Mouse (Mus musculus): ENCODE measurements around the gene Aspdh.
A peak's percentile ranks its signal among the peaks of the same experiment; 100 is the strongest.

Gene Aspdh

DNA sequence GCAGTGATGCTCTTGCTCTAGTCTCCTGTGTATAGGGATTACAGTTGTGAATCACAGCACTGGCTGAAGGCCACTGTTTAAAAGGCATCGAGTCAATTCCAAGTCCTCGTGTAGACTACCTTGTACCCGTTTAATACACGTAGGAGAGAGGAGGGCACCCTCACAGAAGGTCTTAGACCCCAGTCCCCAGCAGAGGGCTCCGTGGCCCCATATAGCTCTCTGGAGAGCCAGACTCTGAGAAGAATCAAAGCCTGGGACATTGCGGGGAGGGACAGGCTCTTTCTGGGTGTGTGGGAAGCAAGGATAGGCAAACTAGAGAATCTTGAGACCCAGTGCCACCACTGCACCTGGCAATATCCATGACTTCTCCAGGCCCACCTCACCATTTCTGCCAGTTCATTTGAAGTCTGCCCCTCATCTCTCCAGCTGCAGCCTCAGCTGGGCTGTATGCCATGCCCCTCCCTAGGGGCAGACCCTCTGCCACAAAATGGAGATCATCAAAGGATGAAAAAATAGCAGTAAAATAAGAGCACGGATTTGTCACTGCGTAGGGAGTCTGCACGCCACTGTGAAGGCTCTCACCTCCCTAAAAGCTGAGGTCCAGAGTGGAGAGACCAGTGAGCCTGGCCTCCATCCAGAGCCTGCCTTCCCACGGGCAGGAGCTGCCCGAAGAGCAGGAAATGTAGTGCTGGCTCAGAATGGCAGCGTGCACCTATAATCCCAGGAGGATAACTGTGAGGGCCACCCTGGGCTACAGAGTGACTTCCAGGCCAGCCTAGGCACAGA is 18.9 kb upstream of the Aspdh start:
- DNase-seq (ENCODE audit: low read depth, low spot score): no peak

- no peak for DNase-seq (ENCODE audit: low read depth, low spot score)
Measured at GRCm38 (mm10) chr7:44453256-44453655, 11.9 kb upstream of the Aspdh start.

- no peak for DNase-seq (ENCODE audit: low read depth, low spot score)
Measured at GRCm38 (mm10) chr7:44456302-44456701, 8.9 kb upstream of the Aspdh start.

GRCm38 (mm10) chr7:44460067-44460466 is 5.1 kb upstream of the Aspdh start:
- DNase-seq (ENCODE audit: low read depth, low spot score): no peak

DNA sequence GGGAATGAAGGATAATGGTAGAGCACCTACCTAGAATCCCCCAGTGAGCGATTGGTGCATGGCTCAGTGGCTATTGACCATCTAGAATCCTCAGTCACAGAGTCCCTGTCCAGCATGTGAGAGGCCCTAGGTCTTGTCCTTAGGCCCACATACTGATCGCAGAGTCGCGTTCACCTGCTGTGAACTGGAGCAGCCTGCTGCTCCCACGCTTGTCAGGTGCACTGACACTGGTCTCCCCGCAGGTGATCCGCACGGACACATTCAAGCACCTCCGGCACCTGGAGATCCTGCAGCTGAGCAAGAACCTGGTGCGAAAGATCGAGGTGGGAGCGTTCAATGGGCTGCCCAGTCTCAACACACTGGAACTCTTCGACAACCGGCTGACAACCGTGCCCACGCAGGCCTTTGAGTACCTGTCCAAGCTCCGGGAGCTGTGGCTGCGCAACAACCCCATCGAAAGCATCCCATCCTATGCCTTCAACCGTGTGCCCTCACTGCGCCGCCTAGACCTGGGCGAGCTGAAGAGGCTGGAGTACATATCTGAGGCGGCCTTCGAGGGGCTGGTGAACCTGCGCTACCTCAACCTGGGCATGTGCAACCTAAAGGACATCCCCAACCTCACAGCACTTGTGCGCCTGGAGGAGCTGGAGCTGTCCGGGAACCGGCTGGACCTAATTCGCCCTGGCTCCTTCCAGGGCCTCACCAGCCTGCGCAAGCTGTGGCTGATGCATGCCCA is 4.3 kb upstream of the Aspdh start:
- no peak for DNase-seq (ENCODE audit: low read depth, low spot score)

- no peak for DNase-seq (ENCODE audit: low read depth, low spot score)
Measured at GRCm38 (mm10) chr7:44461503-44462217, 3.5 kb upstream of the Aspdh start.

GRCm38 (mm10) chr7:44462218-44463055 is 2.8 kb upstream of the Aspdh start:
- peak; percentile 51 for DNase-seq (ENCODE audit: low read depth, low spot score)

DNA sequence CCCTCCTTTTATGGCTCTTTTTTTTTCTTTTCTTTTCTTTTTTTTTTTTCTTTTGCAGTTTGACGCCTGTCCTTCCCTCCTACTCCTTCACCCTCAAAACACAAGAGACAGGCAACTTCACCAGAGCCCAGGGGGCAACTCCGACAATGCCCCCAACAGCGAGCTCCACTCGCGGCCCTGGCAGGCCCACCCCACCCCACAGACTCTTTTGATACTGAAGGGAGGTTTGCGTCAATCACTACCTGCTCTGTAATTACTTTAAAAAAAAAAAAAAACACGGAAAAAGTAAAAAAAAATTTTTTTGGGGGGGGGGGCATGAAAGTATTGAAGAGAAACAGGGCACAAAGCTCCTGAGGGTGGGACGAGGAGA is 2.1 kb upstream of the Aspdh start:
- DNase-seq (ENCODE audit: low read depth, low spot score): no peak

DNA sequence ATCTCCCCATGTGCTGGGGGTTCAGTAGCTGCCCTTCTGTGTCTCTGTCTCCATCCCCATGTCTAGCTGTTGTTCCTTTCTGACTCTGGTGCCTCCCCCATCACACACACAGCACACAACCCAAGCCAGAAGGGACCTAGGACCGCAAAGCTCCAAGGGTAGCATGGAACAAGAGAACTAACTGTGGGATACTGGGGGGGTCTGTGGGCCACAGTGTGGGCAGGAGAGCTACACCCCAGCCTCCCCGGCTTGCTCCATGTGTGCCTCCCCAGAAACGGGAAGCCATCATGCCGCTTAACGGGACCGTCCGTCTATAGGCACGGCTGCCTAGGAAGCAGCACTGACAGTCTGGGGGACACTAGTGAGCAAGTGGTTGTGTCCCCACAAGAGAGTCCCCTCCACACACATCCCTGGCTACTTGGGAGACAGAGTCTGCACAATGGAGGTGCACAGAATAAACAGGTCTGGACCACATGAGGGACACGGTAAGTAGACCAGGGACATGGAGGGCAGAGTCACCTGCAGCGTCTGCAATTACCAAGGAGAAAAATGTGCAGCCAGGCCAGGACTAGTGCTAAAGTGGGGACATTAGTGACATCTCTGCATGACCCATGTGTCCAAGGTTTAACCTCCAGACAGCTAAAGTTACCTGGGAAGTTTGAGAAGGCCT is 1.5 kb upstream of the Aspdh start:
- DNase-seq (ENCODE audit: low read depth, low spot score): no peak

DNA sequence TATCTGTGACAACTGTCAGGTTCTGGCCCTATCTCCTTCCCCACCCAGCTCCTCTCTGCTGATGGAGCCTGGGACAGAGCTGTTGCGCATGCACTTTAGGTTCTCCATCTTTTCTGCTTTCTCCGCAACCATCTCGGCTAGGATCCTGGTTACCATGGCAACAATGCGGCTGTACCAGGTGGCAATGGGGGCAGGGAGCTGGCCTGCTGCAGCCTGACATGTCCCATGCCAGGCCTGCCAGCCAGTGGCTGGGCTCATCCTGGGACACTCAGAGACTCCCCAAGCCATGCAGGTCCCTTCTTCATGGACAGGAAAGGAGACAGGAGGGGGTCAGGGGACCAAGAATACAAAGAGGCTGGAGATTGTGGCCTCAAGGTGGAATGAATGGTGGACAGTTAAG is 680 bp upstream of the Aspdh start:
- DNase-seq (ENCODE audit: low read depth, low spot score): no peak

GRCm38 (mm10) chr7:44466006-44466887 is 1.1 kb downstream of the Aspdh start:
- DNase-seq (ENCODE audit: low read depth, low spot score): no peak

- DNase-seq (ENCODE audit: low read depth, low spot score): no peak
Measured at GRCm38 (mm10) chr7:44466888-44467311, 1.7 kb downstream of the Aspdh start.

DNA sequence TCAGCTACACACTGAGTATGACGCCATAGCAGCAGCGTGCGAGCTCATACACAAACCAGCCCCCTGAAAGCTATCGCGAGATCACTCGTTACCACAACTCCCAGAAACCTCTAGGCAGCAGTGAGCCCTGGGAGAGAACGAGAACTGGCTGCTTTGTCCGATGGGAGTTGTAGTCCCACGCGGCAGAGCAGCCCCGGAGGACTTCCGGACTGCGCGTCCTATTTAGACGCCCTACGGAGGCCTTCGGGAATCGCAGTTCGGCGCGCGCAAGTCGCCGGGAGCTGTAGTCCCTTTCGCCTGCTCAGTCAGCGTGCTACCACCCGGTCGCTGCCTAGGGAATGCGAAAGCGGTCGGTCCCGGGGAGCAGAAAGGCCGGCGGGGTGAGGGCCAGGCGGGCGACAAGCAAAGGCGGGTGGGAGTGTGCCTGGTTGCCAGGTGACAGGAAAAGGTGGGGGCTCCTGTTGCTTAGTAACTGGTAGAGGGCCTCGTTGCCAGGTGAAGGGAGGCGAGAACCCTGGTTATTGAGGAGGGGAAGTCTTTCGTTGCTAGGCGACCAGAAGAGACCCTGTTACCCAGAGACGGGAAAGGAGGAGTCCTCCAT is 2.7 kb downstream of the Aspdh start, which contains the start of gene Josd2:
Gene Josd2, plus strand, starts transcription at position 170 of the 601 bp plus-strand sequence.
- DNase-seq (ENCODE audit: low read depth, low spot score): peak; percentile 90

DNA sequence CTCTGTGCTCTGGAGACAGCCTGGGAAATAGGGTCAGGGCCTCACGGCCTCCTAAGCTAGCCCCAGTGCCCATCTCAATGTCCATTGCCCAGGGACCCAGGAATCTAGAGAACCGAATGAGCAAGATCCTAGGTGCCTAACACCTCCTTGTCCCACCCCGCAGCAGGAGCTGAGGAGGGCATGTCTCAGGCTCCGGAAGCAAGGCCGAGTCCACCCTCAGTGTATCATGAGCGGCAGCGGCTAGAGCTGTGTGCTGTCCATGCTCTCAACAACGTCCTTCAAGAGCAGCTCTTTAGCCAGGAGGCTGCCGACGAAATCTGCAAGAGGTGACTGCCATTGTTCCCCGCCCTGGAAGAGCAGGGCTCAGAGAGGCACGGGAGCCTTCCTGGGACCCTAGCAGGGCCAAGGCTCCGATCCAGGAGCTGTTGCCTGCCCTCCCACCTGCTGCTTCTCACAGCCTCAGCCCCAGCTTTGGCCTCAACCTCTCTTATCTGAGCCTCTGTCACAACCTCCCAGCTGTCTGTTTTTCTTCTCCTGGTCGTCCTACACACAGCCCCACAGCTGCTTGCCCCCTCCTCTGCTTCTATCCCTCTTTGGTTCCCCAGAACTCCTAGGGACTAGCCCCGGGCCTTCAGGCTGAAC is 3.6 kb downstream of the Aspdh start:
- no peak for DNase-seq (ENCODE audit: low read depth, low spot score)

DNA sequence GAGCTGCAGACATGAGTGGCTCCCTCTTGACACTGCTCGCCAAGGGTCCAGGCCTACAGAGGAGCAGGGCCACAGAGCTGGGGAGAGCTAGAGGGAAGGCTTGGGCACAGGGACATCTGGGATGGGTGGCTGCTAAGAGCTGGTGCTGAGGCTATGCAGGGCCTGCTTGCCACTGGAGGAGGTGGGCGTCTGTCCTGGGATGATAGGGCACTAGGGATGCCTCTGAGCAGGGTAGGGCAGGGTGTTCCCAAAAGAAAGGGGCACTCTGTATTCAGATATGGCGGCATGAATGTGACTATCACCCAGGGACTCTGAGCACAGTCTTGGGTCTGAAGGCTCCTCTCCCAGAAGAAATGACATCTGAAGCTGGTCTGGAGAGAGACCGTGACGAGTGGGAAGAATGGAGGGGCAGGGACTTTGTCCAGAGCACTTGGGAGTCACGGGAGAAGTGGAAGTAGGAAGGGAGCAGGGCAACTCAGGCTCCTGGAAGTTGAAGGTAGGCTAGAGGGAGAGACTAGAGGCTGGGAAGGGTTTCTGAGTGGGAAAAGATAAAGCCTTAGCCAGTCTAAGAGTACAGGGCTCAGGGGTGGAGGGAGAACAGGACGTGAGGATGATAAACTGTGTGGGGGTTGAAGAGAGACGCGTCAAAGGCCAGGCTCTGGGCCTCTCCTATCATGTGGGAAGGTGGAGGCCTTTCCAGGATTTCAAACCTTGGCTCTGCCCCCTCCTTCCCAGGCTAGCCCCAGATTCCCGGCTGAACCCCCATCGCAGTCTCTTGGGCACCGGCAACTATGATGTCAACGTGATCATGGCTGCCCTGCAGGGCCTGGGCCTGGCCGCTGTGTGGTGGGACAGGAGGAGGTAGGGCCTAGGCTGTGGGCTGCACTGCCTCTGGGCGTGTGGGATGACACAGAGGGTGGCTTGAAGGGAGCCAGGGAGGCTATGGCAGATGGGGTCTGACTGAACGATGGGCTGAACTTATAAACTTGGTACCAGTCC is 4.8 kb downstream of the Aspdh start:
- DNase-seq (ENCODE audit: low read depth, low spot score): no peak

- no peak for DNase-seq (ENCODE audit: low read depth, low spot score)
Measured at GRCm38 (mm10) chr7:44470696-44471612, 5.8 kb downstream of the Aspdh start.

All from embryo, embryonic 11.5 days (tissue).